Mouse (Mus musculus): ENCODE results near the gene Med27. TPM values are rescaled to one million over a fixed set of nuclear protein-coding genes. Genes with fewer than 3 reads are reported as not detected.

Gene Med27
- polyA plus RNA-seq, 1 experiment: 49.8 TPM

GRCm38 (mm10) chr2:29563986-29564385, 217.4 kb downstream of the Med27 start:
- Histone ChIP-seq H3K36me3 (ENCODE audit: control insufficient read depth, insufficient read depth) (no peaks in the 10 kb centered on the region), H3ac (ENCODE audit: control insufficient read depth, insufficient read length, low read depth) (no peak overlapping the region), H3K79me2 (ENCODE audit: control insufficient read depth, insufficient read depth) (no peaks in the 10 kb centered on the region), H3K27me3 (ENCODE audit: control insufficient read depth, insufficient read depth, insufficient read length) (peaks cover 41% of the 10 kb centered on the region), H3K79me3 (ENCODE audit: low read depth) (no peaks in the 10 kb centered on the region), H3K4me3 (ENCODE audit: insufficient read depth, poor library complexity, severe bottlenecking) (no peak overlapping the region)
- TF ChIP-seq FOSL1 (IDR thresholded peaks at IDR 0.05; ENCODE audit: insufficient read depth, low read length, poor library complexity, severe bottlenecking): no peak
- TF ChIP-seq MAX (IDR thresholded peaks at IDR 0.05): no peak
- TF ChIP-seq CEBPB (IDR thresholded peaks at IDR 0.05; ENCODE audit: low read depth): no peak
- TF ChIP-seq MYOD1 (IDR thresholded peaks at IDR 0.05; ENCODE audit: control insufficient read depth, insufficient read length, low read depth): no peak
- TF ChIP-seq USF1 (IDR thresholded peaks at IDR 0.05; ENCODE audit: low read depth): no peak
- no peak for TF ChIP-seq MYOG (IDR thresholded peaks at IDR 0.05; ENCODE audit: control insufficient read depth, extremely low read depth, insufficient read length)
- TF ChIP-seq CTCF (IDR thresholded peaks at IDR 0.05; ENCODE audit: control insufficient read depth, insufficient read depth, insufficient read length): no peak

- Histone ChIP-seq H3K79me2 (ENCODE audit: control insufficient read depth, insufficient read depth) (no peaks in the 10 kb centered on the region), H3K27me3 (ENCODE audit: control insufficient read depth, insufficient read depth, insufficient read length) (peaks cover 37% of the 10 kb centered on the region), H3K4me3 (ENCODE audit: insufficient read depth, poor library complexity, severe bottlenecking) (no peak overlapping the region), H3K36me3 (ENCODE audit: control insufficient read depth, insufficient read depth) (no peaks in the 10 kb centered on the region), H3K79me3 (ENCODE audit: low read depth) (no peaks in the 10 kb centered on the region), H3ac (ENCODE audit: control insufficient read depth, insufficient read length, low read depth) (no peak overlapping the region)
- TF ChIP-seq MYOG (IDR thresholded peaks at IDR 0.05; ENCODE audit: control insufficient read depth, extremely low read depth, insufficient read length): no peak
- TF ChIP-seq MYOD1 (IDR thresholded peaks at IDR 0.05; ENCODE audit: control insufficient read depth, insufficient read length, low read depth): no peak
- TF ChIP-seq CTCF (IDR thresholded peaks at IDR 0.05; ENCODE audit: control insufficient read depth, insufficient read depth, insufficient read length): no peak
- TF ChIP-seq MAX (IDR thresholded peaks at IDR 0.05): no peak
- TF ChIP-seq FOSL1 (IDR thresholded peaks at IDR 0.05; ENCODE audit: insufficient read depth, low read length, poor library complexity, severe bottlenecking): no peak
- TF ChIP-seq CEBPB (IDR thresholded peaks at IDR 0.05; ENCODE audit: low read depth): no peak
- no peak for TF ChIP-seq USF1 (IDR thresholded peaks at IDR 0.05; ENCODE audit: low read depth)
Measured at GRCm38 (mm10) chr2:29565570-29566433, 219.2 kb downstream of the Med27 start.

DNA sequence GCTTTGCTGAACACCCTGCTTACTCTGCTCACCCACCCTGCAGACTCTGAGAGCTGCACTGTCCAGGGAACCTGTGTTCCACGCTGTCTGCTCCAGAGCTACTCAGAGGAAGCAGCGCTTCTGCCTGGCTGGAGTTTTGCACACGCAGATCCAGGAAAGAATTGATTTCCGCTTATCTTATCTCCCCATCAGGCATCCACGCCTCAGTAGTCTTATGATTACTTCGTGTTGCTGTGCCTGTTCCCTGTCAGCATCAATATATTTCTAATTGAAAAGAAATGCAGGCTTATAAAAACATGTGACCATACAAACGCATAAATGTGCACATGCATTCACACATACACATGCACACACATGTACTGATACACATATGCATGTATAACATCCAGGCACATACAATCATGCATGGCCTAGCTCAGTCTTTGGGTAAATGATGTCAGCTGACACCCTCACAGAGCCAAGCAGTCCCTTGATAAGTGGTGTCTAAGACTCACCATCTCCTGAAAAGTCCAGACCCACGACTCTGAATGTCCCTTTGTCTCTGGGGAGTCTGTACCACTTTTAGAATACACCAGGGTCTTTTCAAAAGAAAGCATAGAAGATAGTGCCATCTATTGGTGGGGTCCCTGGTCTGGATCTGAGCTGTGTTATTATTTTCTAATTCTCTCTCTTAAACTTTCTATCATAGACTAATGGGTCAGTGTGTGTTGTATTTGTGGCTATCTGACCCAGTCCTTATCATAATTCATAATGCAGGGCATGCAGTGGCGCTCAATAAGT, 225.5 kb downstream of the Med27 start:
- H3ac ChIP-seq (ENCODE audit: control insufficient read depth, insufficient read length, low read depth): no peak overlapping the region
- TF ChIP-seq CEBPB (IDR thresholded peaks at IDR 0.05; ENCODE audit: low read depth) (no peak), MYOD1 (IDR thresholded peaks at IDR 0.05; ENCODE audit: control insufficient read depth, insufficient read length, low read depth) (no peak), MYOG (IDR thresholded peaks at IDR 0.05; ENCODE audit: control insufficient read depth, extremely low read depth, insufficient read length) (no peak), MAX (IDR thresholded peaks at IDR 0.05) (no peak), USF1 (IDR thresholded peaks at IDR 0.05; ENCODE audit: low read depth) (no peak), CTCF (IDR thresholded peaks at IDR 0.05; ENCODE audit: control insufficient read depth, insufficient read depth, insufficient read length) (no peak), FOSL1 (IDR thresholded peaks at IDR 0.05; ENCODE audit: insufficient read depth, low read length, poor library complexity, severe bottlenecking) (no peak)
- H3K4me3 ChIP-seq (ENCODE audit: insufficient read depth, poor library complexity, severe bottlenecking): no peak overlapping the region
- H3K36me3 ChIP-seq (ENCODE audit: control insufficient read depth, insufficient read depth): no peaks in the 10 kb centered on the region
- peaks cover 16% of the 10 kb centered on the region for H3K27me3 ChIP-seq (ENCODE audit: control insufficient read depth, insufficient read depth, insufficient read length)
- no peaks in the 10 kb centered on the region for H3K79me3 ChIP-seq (ENCODE audit: low read depth)
- no peaks in the 10 kb centered on the region for H3K79me2 ChIP-seq (ENCODE audit: control insufficient read depth, insufficient read depth)

GRCm38 (mm10) chr2:29572811-29573427, 226.3 kb downstream of the Med27 start:
- TF ChIP-seq MAX (IDR thresholded peaks at IDR 0.05) (no peak), MYOD1 (IDR thresholded peaks at IDR 0.05; ENCODE audit: control insufficient read depth, insufficient read length, low read depth) (no peak), CEBPB (IDR thresholded peaks at IDR 0.05; ENCODE audit: low read depth) (no peak), FOSL1 (IDR thresholded peaks at IDR 0.05; ENCODE audit: insufficient read depth, low read length, poor library complexity, severe bottlenecking) (no peak), MYOG (IDR thresholded peaks at IDR 0.05; ENCODE audit: control insufficient read depth, extremely low read depth, insufficient read length) (no peak), USF1 (IDR thresholded peaks at IDR 0.05; ENCODE audit: low read depth) (no peak), CTCF (IDR thresholded peaks at IDR 0.05; ENCODE audit: control insufficient read depth, insufficient read depth, insufficient read length) (no peak)
- Histone ChIP-seq H3K4me3 (ENCODE audit: insufficient read depth, poor library complexity, severe bottlenecking) (no peak overlapping the region), H3K27me3 (ENCODE audit: control insufficient read depth, insufficient read depth, insufficient read length) (peaks cover 21% of the 10 kb centered on the region), H3K36me3 (ENCODE audit: control insufficient read depth, insufficient read depth) (no peaks in the 10 kb centered on the region), H3K79me3 (ENCODE audit: low read depth) (no peaks in the 10 kb centered on the region), H3K79me2 (ENCODE audit: control insufficient read depth, insufficient read depth) (no peaks in the 10 kb centered on the region), H3ac (ENCODE audit: control insufficient read depth, insufficient read length, low read depth) (no peak overlapping the region)

DNA sequence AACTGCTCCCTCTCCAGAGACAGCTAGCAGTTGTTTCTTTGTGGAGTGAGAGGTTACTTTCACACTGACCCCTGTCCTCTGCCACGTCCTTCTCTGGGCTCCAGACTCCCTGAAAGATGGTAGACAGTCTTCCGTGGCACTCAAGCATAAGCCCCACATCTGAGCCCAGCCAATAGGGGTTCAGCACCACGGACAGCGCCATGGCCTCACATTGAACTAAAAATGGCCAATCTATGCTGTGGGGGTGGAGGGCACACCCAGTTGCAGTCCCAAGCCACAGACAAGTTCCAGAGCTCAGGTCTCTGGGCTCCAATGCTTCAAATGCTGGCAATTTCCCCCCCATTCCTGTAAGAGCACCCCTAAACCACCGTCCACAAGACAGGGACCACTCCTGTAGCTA, 227.0 kb downstream of the Med27 start:
- TF ChIP-seq MYOG (IDR thresholded peaks at IDR 0.05; ENCODE audit: control insufficient read depth, extremely low read depth, insufficient read length): no peak
- TF ChIP-seq FOSL1 (IDR thresholded peaks at IDR 0.05; ENCODE audit: insufficient read depth, low read length, poor library complexity, severe bottlenecking): no peak
- no peak for TF ChIP-seq MAX (IDR thresholded peaks at IDR 0.05)
- TF ChIP-seq CEBPB (IDR thresholded peaks at IDR 0.05; ENCODE audit: low read depth): no peak
- no peak for TF ChIP-seq USF1 (IDR thresholded peaks at IDR 0.05; ENCODE audit: low read depth)
- no peak for TF ChIP-seq MYOD1 (IDR thresholded peaks at IDR 0.05; ENCODE audit: control insufficient read depth, insufficient read length, low read depth)
- TF ChIP-seq CTCF (IDR thresholded peaks at IDR 0.05; ENCODE audit: control insufficient read depth, insufficient read depth, insufficient read length): no peak
- Histone ChIP-seq H3K27me3 (ENCODE audit: control insufficient read depth, insufficient read depth, insufficient read length) (peaks cover 27% of the 10 kb centered on the region), H3K79me2 (ENCODE audit: control insufficient read depth, insufficient read depth) (no peaks in the 10 kb centered on the region), H3K79me3 (ENCODE audit: low read depth) (no peaks in the 10 kb centered on the region), H3ac (ENCODE audit: control insufficient read depth, insufficient read length, low read depth) (no peak overlapping the region), H3K36me3 (ENCODE audit: control insufficient read depth, insufficient read depth) (no peaks in the 10 kb centered on the region), H3K4me3 (ENCODE audit: insufficient read depth, poor library complexity, severe bottlenecking) (no peak overlapping the region)
